Mouse (Mus musculus): ENCODE measurements around the gene Rubcnl. TPM values are rescaled to one million over a fixed set of nuclear protein-coding genes. Genes with fewer than 3 reads are reported as not detected.

Rubcnl gene
- polyA plus RNA-seq (2015; fragmentation: Nextera tagmentation; extraction: Ambion mirVana) = 0.61 and 0.76 TPM in 2 replicates

DNA sequence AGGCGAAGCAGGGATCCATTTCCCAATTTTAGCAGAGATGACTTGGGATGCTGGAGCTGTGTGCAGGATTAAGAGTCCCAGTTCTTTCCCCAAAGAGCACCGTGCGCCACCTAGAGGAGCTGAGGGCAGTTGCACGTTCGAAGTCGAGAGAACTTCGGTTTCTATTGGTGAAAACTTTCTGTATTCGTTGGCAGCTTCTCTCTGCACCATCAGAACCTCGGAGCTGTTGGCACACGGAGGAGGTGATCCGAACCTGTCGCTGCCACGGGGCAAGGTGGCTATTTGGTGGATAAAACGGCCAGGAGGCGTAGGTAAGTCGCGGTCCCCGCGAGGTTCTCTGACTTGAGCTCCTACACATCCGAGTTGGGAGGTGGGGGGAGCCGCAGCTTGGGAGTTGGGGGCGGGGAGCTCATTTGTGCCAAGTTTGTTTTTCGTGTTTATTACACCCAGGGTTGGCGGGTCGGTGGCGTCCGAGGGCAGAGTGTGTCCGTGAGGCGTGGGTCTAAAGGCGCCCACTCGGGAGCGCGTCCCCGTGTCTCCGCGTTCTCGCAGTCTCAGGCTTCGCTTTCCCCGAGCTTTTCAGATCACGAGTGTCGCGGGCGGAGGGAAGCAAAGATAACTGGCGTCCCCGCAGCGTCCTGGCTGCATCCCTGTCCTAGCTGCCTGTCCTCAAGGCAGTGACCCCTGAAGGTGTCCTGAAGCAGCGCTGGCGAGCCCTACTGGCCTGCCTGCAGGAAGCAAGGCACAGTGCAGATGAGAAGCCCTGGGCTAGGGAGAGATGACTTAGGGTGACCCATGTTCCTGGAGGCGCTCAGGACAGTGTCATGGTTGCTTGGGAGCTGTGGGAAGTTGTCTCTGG lies at the start of gene Rubcnl:
Rubcnl (plus strand) TSS at position 172 of the 859 bp plus-strand sequence.
- Histone ChIP-seq H3K4me1 (0 out of 2 replicates have a peak, but pooled peaks cover 3% of the 10 kb centered on the region), H3K27ac (no peak within 1 kb of the TSS), H3K9ac (peak within 1 kb of the TSS; percentile 73), H3K4me3 (peak within 1 kb of the TSS; percentile 63), H3K27me3 (peaks cover 10% of the 10 kb centered on the region), H3K4me2 (peak within 1 kb of the TSS; percentile 95), H3K36me3 (no peaks in the 10 kb centered on the region), H3K9me3 (no peaks in the 10 kb centered on the region)
- under 1% methylated on average over 49 of the region's 49 CpGs for WGBS
- ATAC-seq (ENCODE audit: insufficient number of reproducible peaks, insufficient read depth, low FRiP score, low TSS enrichment, low read depth) = no peak

DNA sequence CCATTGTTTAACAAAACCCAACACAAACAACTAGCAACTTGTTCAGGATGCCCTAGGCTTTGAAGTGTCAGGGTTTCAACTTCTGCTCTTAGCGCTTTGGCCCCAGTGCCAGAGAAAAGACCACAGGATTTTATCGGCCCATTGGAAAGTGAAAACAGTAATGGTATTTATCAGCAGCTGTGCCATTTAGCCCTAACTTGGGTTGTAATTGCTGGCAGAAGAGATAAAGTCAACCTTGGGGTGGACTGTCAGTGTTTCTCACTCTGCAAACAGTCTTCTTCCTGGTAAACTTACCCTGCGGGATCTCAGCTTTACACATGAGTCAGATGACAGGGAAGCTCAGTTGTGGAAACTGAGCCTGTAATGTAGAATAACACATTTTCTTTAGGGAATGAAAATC lies 43.6 kb upstream of the Rubcnl start:
- ATAC-seq (ENCODE audit: insufficient number of reproducible peaks, insufficient read depth, low FRiP score, low TSS enrichment, low read depth) = no peak
- Histone ChIP-seq H3K4me3 (no peak overlapping the region), H3K27ac (no peak overlapping the region), H3K36me3 (no peaks in the 10 kb centered on the region), H3K4me2 (no peak overlapping the region), H3K9me3 (no peaks in the 10 kb centered on the region), H3K4me1 (no peaks in the 10 kb centered on the region), H3K27me3 (no peaks in the 10 kb centered on the region), H3K9ac (no peak overlapping the region)
- 39% methylated on average over 3 of the region's 3 CpGs for WGBS

DNA sequence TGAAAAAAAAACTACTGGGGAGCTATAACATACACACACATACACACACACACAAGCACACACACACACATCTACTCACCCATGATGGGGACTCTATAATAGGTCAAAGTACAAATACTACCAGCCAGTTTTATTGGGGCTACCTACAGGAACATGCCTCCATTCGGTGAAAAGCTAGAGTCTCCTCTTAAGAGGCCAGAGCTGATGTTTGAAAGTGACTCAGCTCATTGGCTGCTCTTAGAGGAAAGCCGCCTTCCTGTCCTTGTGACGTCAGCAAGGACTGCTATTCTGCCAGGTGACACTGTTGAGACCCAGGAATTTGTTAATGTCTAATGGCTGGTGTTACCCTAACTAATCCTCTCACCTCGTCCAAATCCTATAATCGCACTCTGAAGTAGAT lies 43.1 kb upstream of the Rubcnl start:
- no peak overlapping the region for H3K9ac ChIP-seq
- no peak for ATAC-seq (ENCODE audit: insufficient number of reproducible peaks, insufficient read depth, low FRiP score, low TSS enrichment, low read depth)
- no peaks in the 10 kb centered on the region for H3K27me3 ChIP-seq
- H3K4me3 ChIP-seq = no peak overlapping the region
- no peak overlapping the region for H3K4me2 ChIP-seq
- H3K4me1 ChIP-seq = no peaks in the 10 kb centered on the region
- no peak overlapping the region for H3K27ac ChIP-seq
- no peaks in the 10 kb centered on the region for H3K9me3 ChIP-seq
- H3K36me3 ChIP-seq = no peaks in the 10 kb centered on the region
- 79% methylated on average over 5 of the region's 5 CpGs for WGBS

DNA sequence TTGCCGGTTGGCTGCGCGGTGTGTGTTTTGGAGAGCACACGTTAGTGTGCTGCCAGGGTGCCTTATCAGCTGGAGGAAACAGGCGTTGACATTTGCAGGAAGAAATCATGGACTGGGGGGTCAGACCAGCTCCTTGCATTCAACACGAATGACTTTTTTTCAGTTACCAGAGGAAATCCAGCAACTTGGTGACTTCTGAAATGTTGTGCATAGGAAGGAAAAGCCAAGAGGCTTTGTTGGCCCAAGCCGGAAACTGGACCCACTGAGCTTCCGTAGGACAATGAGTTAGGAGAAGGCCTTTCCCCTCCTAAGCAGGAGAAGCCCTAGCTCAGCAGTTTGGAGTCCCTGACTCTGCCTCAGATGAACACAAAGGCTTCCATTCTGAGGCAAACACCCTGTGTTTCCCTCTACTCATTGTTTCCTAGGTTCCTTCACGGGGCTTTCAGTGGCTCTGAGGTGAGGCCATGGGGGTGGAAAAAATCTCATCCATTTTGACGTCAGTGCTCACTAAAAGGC lies 41.6 kb upstream of the Rubcnl start:
- H3K9me3 ChIP-seq = no peaks in the 10 kb centered on the region
- no peaks in the 10 kb centered on the region for H3K36me3 ChIP-seq
- no peak overlapping the region for H3K27ac ChIP-seq
- H3K9ac ChIP-seq = no peak overlapping the region
- no peaks in the 10 kb centered on the region for H3K4me1 ChIP-seq
- no peak overlapping the region for H3K4me3 ChIP-seq
- no peak for ATAC-seq (ENCODE audit: insufficient number of reproducible peaks, insufficient read depth, low FRiP score, low TSS enrichment, low read depth)
- H3K4me2 ChIP-seq = no peak overlapping the region
- 71% methylated on average over 10 of the region's 10 CpGs for WGBS
- no peaks in the 10 kb centered on the region for H3K27me3 ChIP-seq

DNA sequence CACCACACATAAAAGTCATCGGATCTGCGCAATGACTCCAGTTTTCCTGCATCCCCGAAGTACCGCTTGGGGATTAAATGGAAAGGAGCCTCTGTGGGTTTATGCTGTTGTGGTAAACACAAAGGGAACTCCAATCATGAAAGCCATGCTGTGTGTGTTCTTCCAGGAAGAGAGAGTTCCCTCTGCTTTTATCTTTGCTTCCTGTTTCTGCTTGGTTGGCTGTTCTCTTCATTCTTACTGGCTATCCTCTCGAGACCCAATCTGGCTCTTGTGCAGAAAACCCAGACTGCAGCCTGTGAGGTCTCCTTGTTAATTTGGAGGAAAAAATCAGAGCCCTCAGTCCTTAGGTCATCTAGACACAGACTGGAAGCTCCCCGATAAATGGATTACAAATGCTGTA lies 38.9 kb upstream of the Rubcnl start:
- H3K4me1 ChIP-seq = no peaks in the 10 kb centered on the region
- H3K4me2 ChIP-seq = no peak overlapping the region
- no peak overlapping the region for H3K4me3 ChIP-seq
- 71% methylated on average over 6 of the region's 6 CpGs for WGBS
- H3K36me3 ChIP-seq = no peaks in the 10 kb centered on the region
- no peak for ATAC-seq (ENCODE audit: insufficient number of reproducible peaks, insufficient read depth, low FRiP score, low TSS enrichment, low read depth)
- no peaks in the 10 kb centered on the region for H3K9me3 ChIP-seq
- H3K27ac ChIP-seq = no peak overlapping the region
- H3K27me3 ChIP-seq = no peaks in the 10 kb centered on the region
- no peak overlapping the region for H3K9ac ChIP-seq

DNA sequence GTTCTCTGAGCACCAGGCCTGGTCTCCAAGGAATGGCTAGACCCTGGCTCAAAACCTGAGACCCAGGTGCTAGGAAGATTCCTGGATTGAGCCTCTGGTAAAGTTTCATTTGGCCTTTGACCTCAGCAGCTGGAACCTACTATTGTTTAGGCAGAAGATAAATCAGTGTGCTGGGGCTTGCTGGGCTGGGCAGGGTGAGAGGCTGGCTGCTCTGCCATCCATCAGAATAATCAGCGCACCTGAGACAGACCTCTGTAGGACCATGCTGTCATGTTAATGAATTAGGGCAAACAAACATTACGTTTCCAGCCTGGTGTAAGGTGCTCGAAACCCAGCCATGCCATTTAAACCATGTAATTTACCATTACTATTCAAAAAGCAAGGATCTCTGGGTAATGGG lies 34.8 kb upstream of the Rubcnl start:
- Histone ChIP-seq H3K36me3 (no peaks in the 10 kb centered on the region), H3K27me3 (no peaks in the 10 kb centered on the region), H3K27ac (no peak overlapping the region), H3K4me3 (no peak overlapping the region), H3K9me3 (no peaks in the 10 kb centered on the region), H3K4me1 (no peaks in the 10 kb centered on the region), H3K4me2 (no peak overlapping the region), H3K9ac (no peak overlapping the region)
- WGBS = 55% methylated on average over 3 of the region's 3 CpGs
- ATAC-seq (ENCODE audit: insufficient number of reproducible peaks, insufficient read depth, low FRiP score, low TSS enrichment, low read depth) = no peak

DNA sequence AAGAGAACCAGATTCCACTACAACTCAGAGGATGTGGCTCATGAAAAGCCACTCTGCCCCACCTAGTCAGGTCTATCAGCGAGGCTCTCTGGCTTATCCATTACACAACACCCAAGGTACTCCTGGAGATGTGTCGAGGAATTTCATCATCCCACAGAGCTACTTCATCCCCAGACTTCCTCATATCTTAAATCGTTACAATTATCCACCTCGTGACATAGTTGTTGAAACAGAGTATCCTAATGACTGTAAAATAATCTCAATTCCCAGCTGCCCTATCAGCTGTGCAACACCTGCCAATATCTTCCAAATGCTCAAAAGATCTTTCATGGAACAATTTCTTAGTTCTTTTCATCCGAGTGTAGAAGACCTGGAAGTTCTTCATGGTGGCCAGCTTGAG lies 32.7 kb upstream of the Rubcnl start:
- Histone ChIP-seq H3K9me3 (no peaks in the 10 kb centered on the region), H3K27ac (no peak overlapping the region), H3K4me3 (no peak overlapping the region), H3K27me3 (no peaks in the 10 kb centered on the region), H3K36me3 (no peaks in the 10 kb centered on the region), H3K9ac (no peak overlapping the region), H3K4me1 (no peaks in the 10 kb centered on the region), H3K4me2 (no peak overlapping the region)
- ATAC-seq (ENCODE audit: insufficient number of reproducible peaks, insufficient read depth, low FRiP score, low TSS enrichment, low read depth) = no peak
- WGBS = 81% methylated on average over 5 of the region's 5 CpGs

DNA sequence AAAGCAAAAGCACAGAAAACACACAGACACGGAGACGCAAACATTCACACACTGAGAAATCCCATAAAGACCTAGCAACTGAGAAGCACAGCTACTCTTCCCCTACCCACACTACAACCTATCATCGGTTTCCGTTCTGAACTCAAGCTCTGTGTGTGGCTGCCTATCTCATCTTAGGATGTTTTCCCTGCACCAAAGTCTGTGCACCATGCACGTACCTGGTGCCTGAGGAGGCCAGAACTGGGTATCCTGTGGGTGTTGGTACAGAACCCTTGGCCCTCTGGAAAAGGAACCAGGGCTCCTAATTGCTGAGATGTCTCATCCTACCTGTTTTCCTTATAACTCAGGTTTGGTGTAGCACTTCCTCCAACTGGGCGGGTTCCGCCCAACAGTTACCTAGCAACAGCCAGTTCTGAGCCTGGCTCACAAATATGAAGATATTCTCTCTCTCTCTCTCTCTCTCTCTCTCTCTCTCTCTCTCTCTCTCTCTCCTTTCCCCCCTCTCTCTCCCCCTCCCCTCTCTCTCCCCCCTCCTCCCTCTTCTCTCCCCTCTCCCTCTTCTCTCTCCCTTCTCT lies 30.9 kb upstream of the Rubcnl start:
- Histone ChIP-seq H3K4me1 (no peaks in the 10 kb centered on the region), H3K9me3 (no peaks in the 10 kb centered on the region), H3K4me3 (no peak overlapping the region), H3K27me3 (no peaks in the 10 kb centered on the region), H3K9ac (no peak overlapping the region), H3K27ac (no peak overlapping the region), H3K36me3 (no peaks in the 10 kb centered on the region), H3K4me2 (no peak overlapping the region)
- WGBS = 83% methylated on average over 7 of the region's 7 CpGs
- ATAC-seq (ENCODE audit: insufficient number of reproducible peaks, insufficient read depth, low FRiP score, low TSS enrichment, low read depth) = no peak

DNA sequence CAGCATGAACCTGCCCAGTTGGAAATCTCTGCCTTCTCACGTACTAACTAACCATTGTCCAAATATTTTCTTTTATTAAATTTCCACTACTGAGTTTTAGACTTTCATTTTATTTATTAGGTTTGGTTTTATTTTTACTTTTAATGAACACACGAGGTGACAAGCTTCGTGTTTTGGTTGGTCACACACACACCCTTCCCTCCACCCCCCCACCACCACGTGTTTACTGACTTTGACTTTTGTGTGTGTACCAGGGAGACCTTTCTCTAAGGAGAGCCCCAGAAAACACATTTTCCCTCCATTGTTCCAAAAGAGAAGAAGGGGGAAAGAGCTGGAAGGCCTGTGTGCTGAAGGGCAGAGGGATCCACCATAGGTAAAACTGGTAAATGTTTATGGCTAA lies 30.2 kb upstream of the Rubcnl start:
- no peaks in the 10 kb centered on the region for H3K4me1 ChIP-seq
- H3K27me3 ChIP-seq = no peaks in the 10 kb centered on the region
- ATAC-seq (ENCODE audit: insufficient number of reproducible peaks, insufficient read depth, low FRiP score, low TSS enrichment, low read depth) = no peak
- no peaks in the 10 kb centered on the region for H3K9me3 ChIP-seq
- WGBS = 57% methylated on average over 4 of the region's 4 CpGs
- H3K9ac ChIP-seq = no peak overlapping the region
- no peaks in the 10 kb centered on the region for H3K36me3 ChIP-seq
- no peak overlapping the region for H3K4me2 ChIP-seq
- no peak overlapping the region for H3K27ac ChIP-seq
- no peak overlapping the region for H3K4me3 ChIP-seq

DNA sequence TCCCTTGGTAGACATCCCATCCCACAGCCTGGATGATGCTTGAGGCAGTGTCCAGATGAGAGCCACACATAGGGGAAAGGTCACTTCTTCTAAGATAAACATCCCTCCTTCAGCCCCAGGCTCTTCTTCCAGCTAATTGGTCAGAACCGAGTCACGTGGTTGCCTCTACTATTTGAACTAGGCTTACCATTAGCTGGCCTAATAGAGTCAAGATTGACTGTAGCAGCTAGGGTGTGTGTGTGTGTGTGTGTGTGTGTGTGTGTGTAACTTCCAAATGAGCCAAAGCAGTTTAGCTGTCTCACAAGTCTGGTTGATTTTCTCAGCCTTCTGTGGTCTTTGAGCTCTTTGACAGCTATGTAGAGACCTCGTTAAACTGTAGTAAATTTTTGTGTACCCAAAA lies 29.3 kb upstream of the Rubcnl start:
- Histone ChIP-seq H3K9me3 (no peaks in the 10 kb centered on the region), H3K4me1 (no peaks in the 10 kb centered on the region), H3K27ac (no peak overlapping the region), H3K36me3 (no peaks in the 10 kb centered on the region), H3K9ac (no peak overlapping the region), H3K4me3 (no peak overlapping the region), H3K4me2 (no peak overlapping the region), H3K27me3 (no peaks in the 10 kb centered on the region)
- WGBS = 48% methylated on average over 3 of the region's 3 CpGs
- ATAC-seq (ENCODE audit: insufficient number of reproducible peaks, insufficient read depth, low FRiP score, low TSS enrichment, low read depth) = no peak

DNA sequence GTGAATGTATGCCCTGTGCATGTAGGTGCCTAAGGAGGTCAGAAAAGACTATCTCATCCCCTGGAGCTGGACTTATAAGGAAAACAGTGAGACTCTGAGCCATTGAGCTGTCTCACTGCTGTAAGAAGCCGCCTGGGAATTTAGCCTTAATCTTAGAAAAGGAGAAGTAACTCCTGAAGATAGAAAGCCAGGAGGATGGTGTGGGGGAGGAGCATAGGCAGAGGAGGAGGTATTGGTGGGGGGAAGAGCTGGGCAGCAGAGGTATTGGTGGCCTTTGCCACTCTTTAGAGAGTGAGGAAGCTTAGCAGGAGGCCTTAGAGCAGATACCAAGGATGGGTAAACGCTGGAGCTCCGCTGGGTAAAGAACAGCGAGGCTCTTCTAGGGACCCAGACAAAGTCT lies 26.5 kb upstream of the Rubcnl start:
- H3K36me3 ChIP-seq = no peaks in the 10 kb centered on the region
- H3K9ac ChIP-seq = no peak overlapping the region
- 44% methylated on average over 4 of the region's 4 CpGs for WGBS
- H3K9me3 ChIP-seq = no peaks in the 10 kb centered on the region
- no peak overlapping the region for H3K4me3 ChIP-seq
- no peaks in the 10 kb centered on the region for H3K27me3 ChIP-seq
- H3K4me2 ChIP-seq = no peak overlapping the region
- H3K27ac ChIP-seq = no peak overlapping the region
- no peak for ATAC-seq (ENCODE audit: insufficient number of reproducible peaks, insufficient read depth, low FRiP score, low TSS enrichment, low read depth)
- no peaks in the 10 kb centered on the region for H3K4me1 ChIP-seq

DNA sequence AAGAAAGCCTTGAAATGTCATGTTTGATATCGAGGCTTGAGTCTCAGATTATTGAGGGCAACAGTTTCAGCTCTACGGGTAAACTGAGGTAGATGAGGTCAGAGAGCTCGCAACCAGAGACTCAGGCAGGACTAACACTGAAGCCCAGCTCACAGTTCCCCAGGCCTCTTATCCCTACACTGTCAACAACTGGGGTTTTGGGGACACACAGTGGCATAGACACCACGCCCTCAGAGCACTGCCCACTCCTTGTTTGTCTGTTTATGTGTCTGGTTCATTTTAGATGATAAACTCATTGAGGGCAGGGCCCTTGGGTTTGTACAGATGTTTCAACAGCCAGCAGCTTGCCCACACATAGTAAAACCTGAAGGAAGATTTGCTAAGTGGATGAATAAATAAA lies 25.9 kb upstream of the Rubcnl start:
- no peak overlapping the region for H3K4me2 ChIP-seq
- no peak for ATAC-seq (ENCODE audit: insufficient number of reproducible peaks, insufficient read depth, low FRiP score, low TSS enrichment, low read depth)
- no peak overlapping the region for H3K9ac ChIP-seq
- no peaks in the 10 kb centered on the region for H3K9me3 ChIP-seq
- 88% methylated on average over 4 of the region's 4 CpGs for WGBS
- no peaks in the 10 kb centered on the region for H3K27me3 ChIP-seq
- no peaks in the 10 kb centered on the region for H3K36me3 ChIP-seq
- no peak overlapping the region for H3K27ac ChIP-seq
- H3K4me3 ChIP-seq = no peak overlapping the region
- H3K4me1 ChIP-seq = no peaks in the 10 kb centered on the region
